Mouse (Mus musculus) adrenal gland, postnatal 25 days (tissue): ENCODE results near the gene 1700010I14Rik. TPM values are rescaled to one million over a fixed set of nuclear protein-coding genes. Genes with fewer than 3 reads are reported as not detected.

ENCODE experiments used
- DNase-seq: peaks from one replicate; pipeline ENCODE4 v3.0.0; 2021; ENCODE audit warnings: mixed read lengths
- long read RNA-seq: library from polyadenylated mRNA; stranded (forward); transcript quantifications from one replicate; pipeline ENCODE4 v2.0.0, GENCODE M21; 2021
- total RNA-seq: library from RNA; stranded (reverse); gene quantifications from 2 replicates; pipeline ENCODE4 v1.2.3, GENCODE M21; 2021

Gene 1700010I14Rik
- 1.4 and 2.9 TPM in 2 replicates for total RNA-seq
- long read RNA-seq, partial matches to known transcripts: 1 of 4 reads
- long read RNA-seq, other reads (novel, unspliced or antisense): 1 of 4 reads

DNA sequence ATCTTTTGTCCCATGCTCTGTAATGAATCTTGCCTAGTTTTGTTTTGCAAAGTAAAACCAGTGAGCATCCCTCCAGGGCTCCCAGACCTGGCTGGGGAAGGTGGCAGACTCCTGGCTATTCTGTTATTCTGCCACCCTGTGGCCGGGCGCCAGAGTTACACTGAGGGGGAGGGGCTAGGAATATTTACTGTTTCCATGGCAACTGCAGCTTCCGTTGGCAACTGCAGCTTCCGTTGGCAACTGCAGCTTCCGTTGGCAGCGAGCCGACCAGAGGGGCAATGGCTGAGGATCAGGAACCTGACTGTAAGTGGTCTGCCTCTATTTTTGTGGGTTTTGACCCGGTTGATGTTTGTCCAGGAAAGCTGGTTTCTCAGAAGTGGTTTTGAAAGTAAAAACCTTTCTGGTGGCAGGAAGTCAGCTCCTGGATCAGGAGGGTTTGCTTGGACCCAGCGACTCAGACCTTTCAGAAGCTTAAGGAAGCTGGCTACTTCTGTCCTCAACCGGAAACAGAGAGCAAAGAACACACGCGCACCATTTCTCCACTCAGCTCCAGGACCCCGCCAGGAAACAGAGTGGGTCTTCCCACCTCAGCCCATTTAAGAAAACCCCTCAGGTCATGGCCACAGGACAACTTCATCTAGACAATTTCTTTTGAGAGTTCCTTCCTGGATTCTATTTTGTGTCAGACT is at the start of gene 1700010I14Rik:
TSS of gene 1700010I14Rik (plus strand) at position 215 of the 689 bp plus-strand sequence.
- peak; percentile 91 for DNase-seq

DNA sequence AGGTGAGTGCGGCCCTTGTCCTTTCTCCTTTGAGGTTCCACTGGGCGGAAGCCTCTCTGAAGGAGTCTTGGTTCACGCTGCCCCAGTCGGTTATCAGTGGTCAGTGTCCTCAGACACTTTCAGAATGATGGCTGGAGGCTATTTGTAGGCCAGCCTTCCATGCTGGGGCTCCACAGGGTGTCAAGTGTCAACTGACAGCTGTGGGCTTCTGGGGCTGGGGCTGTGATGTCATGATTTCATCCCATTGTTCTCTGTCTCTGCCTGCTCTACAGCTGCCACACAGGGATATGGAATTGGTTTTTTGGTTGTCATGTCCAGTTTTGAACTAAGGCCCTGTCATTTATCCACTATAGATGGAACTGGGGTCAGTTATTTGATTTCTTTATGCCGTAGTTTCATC is 36.5 kb upstream of the 1700010I14Rik start:
- DNase-seq: no peak

DNA sequence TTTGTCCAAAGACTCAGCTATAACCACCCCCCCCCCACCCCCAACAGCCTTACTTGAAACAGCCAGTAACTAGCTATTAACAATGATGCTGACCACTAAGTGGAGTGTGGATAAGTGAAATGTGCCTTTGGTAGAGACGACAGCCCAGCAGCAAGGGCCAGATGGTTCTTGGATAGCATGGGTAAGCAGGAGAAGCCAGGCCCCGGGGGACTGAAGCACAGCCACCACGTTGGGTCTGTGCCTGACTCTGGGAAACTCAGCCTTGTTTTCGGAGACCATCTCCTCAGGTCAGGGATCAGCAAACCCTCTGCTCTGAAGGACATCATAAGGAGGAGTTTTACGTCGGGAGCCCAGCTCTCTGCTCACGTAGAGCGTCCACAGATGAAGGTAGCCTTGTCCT is 35.2 kb upstream of the 1700010I14Rik start:
- DNase-seq: no peak

DNA sequence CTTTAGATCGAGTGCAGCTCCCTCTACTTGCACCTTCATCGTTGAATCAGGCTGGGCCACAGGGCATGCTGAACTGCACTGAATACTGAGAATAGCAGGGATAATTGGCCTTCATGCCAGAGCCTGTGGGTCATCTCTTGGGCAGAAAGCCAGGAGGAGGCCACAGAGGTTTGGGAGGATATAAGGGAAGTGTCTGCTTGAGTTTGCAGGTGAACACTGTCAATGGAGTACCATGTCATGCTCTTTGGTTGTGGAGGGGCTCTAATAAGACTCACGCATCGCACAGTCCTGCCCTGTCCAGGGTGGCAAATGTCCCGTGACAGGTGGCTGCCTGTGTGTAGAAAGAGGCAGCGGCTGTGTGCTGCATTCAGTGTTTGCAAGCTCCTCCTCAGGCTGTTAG is 30.0 kb upstream of the 1700010I14Rik start:
- DNase-seq: peak; percentile 47

DNA sequence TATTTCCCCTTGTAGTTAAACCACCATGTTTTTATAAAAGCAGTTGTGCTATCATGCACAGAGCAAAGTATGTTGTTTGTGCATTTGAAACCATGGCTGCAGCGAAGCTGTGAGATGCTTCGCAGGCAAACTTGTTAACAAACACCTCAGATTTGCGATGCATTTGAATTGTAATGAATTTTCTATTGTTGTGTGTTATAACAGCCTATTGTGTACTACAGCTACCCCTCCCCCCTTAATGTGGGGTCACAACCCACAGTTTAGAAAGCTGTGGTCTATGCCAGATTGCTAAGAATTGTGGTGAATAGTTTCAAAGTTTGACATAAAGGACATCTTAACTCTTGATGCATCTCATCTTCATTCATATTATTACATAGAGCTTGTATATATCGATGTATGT is 27.7 kb upstream of the 1700010I14Rik start:
- DNase-seq: no peak

DNA sequence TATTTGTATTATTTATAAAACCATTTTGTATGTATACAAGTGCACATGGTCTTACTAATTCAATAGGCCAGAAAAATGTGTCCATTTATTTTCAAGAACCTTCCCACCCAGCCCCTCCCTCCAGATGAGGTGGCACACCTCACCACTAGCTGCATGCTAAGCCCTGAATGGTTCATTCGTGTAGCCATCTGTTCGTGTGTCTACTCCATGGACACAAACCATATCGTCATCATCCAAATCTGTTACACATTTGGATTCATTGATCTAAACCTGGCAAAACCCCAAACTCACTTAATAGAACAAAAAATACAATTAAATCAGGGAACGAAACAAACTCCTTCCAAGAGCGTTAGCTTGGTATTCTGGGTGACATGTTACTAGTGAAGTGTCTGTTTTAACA is 27.0 kb upstream of the 1700010I14Rik start:
- DNase-seq: no peak

DNA sequence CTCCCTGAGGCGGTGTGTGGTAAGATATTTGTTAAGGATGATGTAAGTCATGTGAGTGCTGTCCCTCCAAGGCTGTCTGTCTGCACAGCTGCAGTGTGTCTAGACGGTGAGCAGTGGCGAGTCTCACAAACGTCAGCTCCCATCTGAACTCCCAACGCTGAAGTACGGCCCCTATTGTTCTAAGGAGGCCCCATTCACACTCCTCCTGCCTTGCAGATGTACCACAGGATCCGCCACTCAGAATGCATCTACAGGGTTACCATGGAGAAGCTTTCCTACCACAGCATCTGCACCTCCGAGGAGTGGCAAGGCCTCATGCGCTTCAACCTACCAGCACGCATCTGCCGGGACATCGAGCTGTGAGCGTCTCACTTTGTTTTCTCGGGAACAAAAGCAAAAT is 26.5 kb upstream of the 1700010I14Rik start:
- no peak for DNase-seq

DNA sequence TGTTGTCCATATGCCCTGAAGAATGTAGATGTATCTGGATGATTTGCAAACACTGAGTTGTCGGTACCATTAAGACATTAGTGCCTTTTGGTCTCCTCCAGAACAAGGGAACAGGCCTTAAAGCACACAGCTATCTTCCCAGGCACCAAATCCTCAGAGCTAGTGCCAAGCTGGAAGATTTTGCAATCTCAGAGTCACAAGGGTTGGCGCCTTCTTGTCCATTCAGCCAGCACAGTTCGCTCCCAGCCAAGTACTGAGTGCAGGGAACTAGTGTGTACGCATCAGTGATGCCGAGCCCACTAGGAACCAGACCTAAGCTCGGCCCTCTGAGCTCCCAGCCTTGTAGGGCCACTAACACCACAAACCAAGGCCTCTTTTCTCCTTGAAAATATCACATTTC is 23.0 kb upstream of the 1700010I14Rik start:
- DNase-seq: peak; percentile 6

DNA sequence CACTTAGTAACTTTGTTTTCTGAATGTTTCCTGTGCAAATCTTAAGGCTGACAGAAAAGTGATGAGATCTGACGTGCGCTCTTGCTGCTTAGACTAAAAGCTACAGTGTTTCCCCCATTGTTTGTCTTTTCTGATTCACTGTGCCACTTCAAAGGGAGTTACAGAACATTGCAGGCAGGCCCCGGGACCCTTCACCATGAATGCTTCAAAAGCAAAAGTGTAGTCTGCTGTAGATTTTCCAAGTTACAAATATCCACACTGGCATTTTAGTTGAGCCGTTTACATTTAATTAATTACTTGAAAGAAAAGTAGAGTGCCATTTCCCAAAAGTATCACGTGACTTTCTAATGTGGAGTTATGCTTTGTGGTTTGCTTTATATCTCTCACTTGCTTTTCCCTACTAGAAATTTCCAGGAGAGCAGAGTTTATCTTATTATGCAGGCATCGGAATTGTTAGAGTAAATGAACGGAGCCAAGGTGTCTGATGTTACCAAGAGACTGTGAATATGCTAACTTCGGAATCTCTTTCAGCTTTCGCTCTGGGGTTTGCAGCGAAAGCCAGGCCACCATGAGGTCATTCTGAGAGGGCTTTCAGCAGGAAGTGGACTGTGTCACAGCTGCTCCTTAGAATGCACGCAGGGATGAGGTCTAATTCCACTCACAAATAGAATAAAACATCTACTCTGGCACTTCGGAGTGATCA is 15.8 kb upstream of the 1700010I14Rik start:
- no peak for DNase-seq

DNA sequence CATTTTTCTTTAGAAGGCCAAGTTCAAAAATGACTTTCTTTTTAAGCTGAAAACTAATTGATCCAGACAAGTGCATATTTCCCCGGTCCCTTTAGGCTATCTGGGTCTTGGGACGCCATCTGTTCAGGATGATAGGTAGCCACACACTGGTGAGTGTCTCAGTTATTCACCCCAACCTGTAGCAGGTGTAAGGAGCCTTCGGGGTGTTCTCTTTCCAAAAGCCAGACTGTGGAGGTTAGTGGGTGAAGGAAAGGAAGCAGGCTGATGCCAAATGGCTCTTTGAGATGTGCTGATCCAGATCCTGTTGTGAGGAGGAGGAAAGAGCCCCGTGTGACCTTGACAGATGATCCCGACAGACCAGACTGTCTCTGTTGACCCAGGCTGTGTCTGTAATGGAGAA is 14.8 kb upstream of the 1700010I14Rik start:
- no peak for DNase-seq

DNA sequence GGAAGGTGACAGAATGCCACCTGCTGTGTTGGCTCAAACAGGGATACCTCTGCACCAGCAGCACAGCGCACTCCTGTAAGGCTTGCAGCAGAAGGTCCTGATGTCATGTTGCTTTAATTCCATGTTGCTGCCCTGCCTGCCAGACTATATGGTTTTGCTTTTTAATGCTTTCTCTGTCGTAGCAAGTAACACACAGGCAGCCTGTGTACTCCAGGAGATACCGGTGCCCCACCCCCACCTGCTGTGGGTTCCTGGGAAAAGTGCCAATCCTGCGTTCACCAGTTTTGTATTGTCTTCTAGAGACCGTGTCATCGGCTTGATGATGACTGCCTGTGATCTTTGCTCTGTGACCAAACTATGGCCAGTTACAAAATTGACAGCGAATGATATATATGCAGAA is 13.7 kb upstream of the 1700010I14Rik start:
- no peak for DNase-seq

DNA sequence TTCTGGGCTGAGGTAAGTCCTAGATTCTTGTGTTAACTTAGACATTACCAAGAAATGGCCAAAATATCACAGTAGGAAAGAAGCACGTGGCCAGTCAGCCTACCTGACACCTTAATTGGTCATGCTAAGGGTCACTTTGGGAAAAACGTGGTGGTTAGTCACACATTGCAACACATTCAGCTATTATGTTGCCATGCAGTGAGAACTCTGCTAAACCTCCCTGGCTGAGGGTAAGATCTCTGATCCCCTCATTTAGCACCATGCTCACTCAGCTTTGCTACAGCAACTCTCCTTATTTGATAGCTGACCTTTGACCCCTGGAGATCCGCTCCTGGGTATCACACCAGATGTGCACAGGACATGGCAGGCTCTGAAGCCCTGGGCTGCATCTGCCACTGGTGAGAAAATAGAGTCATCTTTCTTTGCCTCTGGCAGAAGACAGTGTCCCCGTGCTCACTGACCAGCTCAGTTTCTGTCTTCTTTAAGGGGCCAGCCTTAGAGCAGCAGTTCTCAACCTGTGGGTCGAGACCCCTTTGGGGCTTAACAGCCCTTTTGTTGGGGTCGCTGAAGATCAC is 13.2 kb upstream of the 1700010I14Rik start:
- no peak for DNase-seq

DNA sequence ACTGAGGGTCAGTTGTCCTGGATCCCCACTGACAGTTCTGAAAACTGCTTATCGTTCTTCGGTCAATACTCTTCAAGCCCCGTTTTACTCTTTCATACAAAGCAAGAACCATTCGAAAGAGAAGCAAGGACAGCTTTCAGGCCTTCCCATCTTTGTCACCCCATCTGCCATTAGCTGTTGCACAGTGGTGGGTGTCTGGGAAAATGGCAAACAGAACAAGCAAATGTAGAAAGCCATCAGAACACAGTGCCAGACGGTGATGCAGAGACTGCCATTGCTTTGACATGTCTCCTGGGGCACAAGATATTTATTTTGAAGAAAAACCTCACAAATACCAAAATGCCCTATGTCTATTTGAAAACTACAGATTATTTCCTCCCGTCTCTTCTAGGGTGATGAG is 11.4 kb upstream of the 1700010I14Rik start:
- DNase-seq: no peak

DNA sequence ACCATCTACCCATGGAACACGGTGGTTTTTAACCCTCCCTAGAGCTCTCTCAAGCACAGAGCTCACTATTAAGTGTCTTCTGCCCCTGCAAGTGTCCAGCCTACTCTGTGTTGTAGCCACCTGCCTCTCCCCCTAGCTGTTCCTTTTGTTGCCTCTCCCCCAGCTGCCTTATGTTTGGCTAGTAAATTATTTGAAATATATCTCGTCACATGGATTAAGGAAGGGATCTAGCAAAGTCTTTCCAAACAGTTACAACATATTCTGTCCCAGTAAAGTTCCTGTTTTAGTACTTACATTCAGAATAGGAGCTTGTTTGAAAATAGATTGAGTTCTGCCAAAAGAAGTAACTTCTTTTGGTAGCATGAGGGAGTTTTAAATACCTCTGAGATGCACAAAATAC is 10.9 kb upstream of the 1700010I14Rik start:
- no peak for DNase-seq

DNA sequence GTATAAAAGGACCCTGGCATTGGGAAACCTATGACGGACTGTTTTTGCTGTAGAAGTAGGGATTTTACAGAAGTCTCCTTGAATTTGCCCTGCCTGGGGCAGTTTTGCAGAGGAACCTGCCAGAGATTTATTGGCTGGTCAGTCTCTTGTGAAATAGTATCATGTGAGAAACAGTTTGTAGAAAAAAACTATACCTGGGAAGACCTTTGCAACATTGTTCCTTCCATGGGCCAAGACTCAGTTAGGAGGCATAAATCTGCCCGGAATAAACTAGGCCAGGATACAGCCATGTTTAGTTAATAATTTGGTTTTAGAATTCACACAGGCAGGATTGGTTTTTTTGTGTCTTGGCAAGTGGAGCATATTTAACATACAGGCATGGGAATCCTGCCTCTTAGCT is 4.6 kb upstream of the 1700010I14Rik start:
- DNase-seq: no peak

DNA sequence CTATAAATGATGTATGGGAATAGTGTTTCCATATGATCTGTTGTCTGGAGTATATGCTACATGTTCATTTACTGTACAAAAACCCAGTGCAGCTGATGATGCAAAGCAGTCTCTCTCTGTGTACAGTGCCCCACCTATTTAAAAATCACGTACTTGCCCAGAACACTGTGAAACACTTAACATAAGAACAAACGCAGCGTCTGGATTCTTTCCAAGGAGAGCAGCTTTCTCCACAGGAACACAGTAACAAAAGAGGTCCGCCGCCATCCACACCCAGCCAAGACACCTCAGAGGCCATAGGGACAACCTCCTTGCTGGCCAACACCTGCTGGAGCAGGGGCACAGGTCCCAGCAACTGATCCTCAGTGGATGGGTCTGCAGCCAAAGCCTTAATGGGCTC is 2.4 kb upstream of the 1700010I14Rik start:
- DNase-seq: no peak

DNA sequence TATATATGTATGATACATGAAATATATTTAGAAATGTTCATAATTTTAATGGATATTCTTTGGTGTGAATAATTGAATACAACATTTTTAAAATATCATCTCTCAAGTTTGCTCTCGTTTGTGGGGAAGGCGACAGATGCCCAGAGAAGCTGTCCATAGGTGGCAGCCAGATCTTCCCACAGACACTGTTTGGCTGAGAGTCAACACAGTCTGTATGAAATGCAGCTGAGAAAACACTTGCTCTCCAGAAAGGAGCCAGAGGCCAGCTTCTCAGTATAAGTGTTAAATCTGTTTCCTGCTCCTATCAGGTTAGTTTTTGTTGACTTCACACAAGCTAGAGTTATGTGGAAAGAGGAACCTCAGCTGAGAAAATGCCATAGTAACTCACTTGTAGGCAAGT is 1.6 kb upstream of the 1700010I14Rik start:
- DNase-seq: no peak

DNA sequence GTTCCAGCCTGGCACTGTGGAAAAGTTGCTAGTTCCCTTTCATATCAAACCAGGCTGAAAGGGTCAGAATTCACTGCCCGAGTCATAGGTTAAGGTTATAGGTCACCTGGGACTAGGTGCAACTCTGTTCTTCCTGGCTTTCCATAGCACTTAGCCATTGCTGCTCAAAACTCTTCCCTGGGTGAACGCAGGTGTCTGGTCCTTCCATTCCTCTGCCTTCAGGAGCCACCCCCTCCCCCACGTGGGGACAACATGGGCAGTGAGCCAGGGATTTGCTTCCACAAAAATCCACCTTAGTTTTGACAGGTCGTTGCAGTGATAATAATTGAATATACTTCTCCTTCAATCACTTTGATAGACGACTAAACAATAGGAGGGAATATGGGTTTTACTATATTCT is 764 bp upstream of the 1700010I14Rik start:
- DNase-seq: no peak

DNA sequence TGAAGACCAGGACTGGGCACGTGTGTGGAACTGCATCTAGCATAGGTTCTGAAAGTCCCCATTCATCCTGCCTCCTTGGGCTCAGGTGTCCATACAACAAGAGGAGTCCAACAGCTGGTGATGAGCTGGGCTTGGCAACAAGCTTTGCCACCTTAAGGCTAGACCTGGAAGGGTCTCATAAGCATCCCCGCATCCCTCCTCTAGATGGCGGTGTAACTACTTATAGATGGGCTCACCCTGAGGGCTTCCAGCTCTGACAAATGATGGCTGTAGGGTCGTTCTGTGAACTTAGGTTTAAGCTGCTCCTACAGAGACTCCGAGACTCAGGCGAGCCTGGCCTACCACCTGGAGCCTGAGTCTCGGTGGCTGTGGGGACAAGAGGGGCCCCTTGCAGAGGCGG is 3.0 kb downstream of the 1700010I14Rik start:
- peak; percentile 3 for DNase-seq

DNA sequence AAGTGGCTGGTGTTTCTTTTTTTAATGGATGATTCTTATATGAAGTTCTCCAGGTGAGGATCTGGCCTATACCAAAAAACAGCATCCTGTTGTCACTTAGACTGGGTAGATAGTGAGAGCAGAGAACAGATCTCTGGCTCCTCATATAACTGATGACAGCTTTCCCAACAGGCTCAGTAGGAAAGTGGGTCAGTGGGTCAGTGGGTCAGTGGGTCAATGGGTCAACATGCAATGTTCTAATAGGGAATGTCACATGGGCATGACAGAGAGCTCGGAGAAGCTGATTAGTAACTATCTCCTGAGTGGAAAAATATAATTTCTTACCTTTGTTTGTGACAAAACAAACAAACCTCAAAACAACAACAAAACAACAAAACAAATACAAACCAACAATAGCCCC is 7.2 kb downstream of the 1700010I14Rik start:
- DNase-seq: peak; percentile 14

DNA sequence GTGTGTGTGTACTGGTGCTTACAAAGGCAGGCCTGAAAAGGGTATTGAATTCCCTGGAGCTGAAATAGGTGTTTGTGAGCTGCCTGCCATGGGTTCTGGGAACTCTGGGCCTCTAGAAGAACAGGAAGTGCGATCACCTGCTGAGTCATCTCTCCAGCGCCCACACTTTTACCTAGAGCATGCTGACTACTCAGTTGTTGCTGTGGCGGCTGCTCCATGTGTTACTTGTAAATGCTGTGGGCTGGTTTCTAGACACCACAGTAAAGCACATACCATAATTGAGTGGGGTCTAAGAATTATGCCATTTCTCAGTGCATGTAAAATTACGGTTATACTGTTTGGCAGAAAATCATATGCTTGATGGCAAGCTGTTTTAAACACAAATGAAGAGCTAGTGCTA is 14.3 kb downstream of the 1700010I14Rik start:
- DNase-seq: no peak

DNA sequence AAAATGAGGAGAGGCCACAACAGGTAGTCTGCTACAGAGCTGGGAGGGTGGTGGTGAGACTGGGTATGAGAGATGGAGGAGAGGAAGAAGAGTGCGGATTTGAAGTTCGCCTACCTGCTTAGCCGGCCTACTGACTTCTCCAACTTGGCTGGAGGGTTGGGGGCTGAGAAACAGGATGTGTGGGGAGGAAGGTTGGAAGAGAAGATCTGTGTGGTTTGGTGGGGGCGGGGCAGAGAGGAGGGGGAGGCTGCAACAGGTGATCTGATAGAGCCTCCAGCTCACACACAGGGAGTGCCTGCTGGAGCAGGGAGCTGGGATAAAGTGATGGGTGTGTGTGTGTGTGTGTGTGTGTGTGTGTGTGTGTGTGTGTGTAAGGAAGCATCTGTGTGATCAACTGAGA is 16.4 kb downstream of the 1700010I14Rik start:
- DNase-seq: no peak

DNA sequence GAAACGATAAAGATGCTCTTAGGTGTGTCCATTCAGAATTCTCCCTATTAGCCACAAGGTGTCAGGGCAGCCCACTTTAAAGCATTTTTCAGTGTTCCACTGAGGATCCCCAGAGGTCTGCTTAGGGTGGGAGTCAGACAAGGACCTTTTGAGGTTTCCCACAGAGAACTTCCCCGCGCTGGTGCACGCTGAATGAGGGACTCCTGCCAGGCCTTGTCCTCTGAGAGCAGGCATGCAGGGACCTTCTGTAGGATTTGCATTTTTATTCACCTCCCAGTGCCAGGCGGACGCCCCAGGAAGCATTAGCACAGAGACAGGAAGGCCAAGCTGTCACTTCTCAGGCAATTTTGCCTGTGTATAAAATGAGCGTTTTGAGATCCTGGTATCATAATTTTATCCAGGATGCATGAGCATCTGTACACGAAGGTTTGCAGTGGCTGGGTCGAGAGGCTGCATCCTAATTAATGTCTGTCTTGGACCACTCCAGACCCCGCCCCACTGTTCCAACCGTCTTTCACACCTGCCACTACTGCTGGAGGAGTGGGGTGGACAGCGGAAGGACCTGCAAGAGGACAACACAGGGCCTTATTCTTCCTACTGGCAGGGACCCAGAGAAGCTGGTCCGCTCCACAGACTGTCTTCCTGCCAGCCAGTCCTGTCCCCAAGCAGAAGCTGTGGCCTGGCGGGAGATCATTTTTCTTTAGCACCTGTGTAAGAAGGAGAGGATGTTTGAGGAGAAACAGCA is 35.2 kb downstream of the 1700010I14Rik start:
- DNase-seq: no peak
